ENCODE assay signal across 8 mouse cellular contexts in the genomic region with DNA sequence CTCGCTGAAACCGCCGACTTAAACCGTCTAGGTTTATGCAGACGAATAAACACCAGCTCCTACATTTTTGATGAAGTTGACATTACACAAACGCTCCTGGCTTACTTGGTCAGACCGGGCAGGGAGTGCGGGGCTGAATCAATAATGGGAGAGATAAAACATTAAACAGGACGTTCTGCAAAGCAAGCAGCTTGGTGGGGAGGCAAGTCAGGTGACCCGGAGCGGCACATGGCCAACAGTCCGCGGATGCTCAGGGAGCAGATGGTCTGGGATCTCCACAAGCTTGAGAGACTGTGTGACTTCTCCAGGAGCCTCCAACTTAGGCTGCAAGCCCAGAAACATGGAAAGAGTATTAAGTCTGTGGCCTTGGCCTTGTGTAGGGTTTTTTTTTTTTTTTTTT.
A peak's percentile ranks its signal among the peaks of the same experiment; 100 is the strongest.
DNase-seq lines count a peak whose midpoint lies in the region; ATAC-seq lines count a peak whose summit lies in the region.

No protein-coding gene starts in this region.

- DNase-seq in layer of hippocampus, adult 9-11 months, result peak; percentile 25
- no peak for DNase-seq in layer of hippocampus, adult 9-10 months (ENCODE audit: low spot score)
- DNase-seq in cerebellum, adult 18-20 months, result peak; percentile 96
- DNase-seq in gastrocnemius, postnatal 14 days, result peak; percentile 75
- DNase-seq in kidney, postnatal 14 days, result peak; percentile 80
- no peak for DNase-seq in spleen, postnatal 10 days (ENCODE audit: low spot score in 2 of 2)
- DNase-seq in thymus, adult 18-20 months, result no peak

- intact Hi-C loops in gastrocnemius, postnatal 14 days (cut with DNase I; ENCODE audit: low total_unique reads), result no loop called here

- ATAC-seq in granulocyte monocyte progenitor cell, adult 5-6 weeks (replicated peaks; ENCODE audit: poor library complexity, severe bottlenecking), result no peak

Comparison
In these comparisons a context has a peak if more than half of its experiments do, and no peak if none do; other contexts are left out.
1. DNase-seq: peak in layer of hippocampus, adult 9-11 months (single experiment), cerebellum, adult 18-20 months (2 of 2), gastrocnemius, postnatal 14 days (single experiment) and kidney, postnatal 14 days (single experiment); none in layer of hippocampus, adult 9-10 months (single experiment), spleen, postnatal 10 days (0 of 2) and thymus, adult 18-20 months (0 of 2).